Mouse (Mus musculus): ENCODE results near the gene Ubl7.

The Ubl7 gene

GRCm38 (mm10) chr9:57947381-57948030 lies 36.7 kb downstream of the Ubl7 start:
- in situ Hi-C loops (cut with MboI, MseI), result no loop called here

GRCm38 (mm10) chr9:57948333-57948931 lies 37.7 kb downstream of the Ubl7 start:
- in situ Hi-C loops (cut with MboI, MseI), result no loop called here

DNA sequence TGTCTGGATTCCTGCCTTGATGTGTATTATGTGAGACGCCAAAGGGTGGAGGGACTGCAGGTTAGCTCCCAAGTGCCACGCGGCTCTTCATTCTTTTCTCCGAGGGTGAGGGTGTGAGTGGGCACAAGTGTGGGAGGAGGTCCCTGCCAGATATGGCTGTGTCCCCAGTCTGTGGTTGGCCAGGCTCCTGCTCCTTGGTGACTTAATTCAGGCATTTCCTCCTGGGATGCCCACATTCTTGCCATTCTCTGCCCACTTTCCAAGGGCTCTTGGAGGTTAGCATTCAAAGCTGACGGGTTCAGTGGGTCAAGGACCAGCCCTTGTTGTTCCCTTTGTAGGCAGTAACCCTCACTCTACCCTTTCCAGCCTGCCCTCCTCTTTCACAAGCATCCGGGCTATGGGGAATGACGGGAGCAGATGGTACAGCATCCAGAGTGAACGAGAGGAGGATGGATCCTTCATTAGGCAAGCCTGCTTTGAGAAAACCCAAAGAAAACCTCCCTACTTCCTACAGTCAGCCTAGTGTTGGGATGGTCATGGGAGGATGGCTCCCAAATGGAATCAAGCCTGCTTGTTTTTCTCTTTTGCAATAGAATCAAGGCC lies 38.4 kb downstream of the Ubl7 start:
- in situ Hi-C loops (cut with MboI, MseI), result no loop called here

GRCm38 (mm10) chr9:57949879-57950278 lies 39.1 kb downstream of the Ubl7 start:
- in situ Hi-C loops (cut with MboI, MseI), result no loop called here

GRCm38 (mm10) chr9:57950519-57950918 lies 39.7 kb downstream of the Ubl7 start:
- in situ Hi-C loops (cut with MboI, MseI), result no loop called here

DNA sequence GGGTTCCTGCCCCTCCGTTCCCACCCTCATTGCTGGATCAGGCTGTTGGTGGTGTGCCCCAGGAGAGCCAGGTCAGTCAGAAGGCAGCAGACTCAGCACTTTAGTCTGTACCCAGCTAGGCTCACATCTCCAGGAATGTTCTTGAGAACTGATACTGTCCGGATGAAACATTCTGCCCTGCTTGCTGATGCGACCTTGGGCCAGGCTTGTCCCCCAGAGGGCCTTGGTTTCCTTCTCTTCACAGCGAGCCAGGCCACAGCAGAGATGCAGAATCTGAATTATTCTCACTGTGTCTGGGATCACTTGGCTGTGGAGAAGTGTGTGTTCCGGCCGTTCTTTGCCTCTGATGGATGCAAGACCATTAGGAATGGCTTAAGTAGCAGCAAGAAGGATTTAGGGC lies 41.2 kb downstream of the Ubl7 start:
- in situ Hi-C loops (cut with MboI, MseI), result no loop called here

- in situ Hi-C loops (cut with MboI, MseI), result no loop called here
These were observed 44.4 kb downstream of the Ubl7 start for GRCm38 (mm10) chr9:57954962-57955744.

GRCm38 (mm10) chr9:57955764-57956163 lies 45.0 kb downstream of the Ubl7 start:
- in situ Hi-C loops (cut with MboI, MseI), result no loop called here

DNA sequence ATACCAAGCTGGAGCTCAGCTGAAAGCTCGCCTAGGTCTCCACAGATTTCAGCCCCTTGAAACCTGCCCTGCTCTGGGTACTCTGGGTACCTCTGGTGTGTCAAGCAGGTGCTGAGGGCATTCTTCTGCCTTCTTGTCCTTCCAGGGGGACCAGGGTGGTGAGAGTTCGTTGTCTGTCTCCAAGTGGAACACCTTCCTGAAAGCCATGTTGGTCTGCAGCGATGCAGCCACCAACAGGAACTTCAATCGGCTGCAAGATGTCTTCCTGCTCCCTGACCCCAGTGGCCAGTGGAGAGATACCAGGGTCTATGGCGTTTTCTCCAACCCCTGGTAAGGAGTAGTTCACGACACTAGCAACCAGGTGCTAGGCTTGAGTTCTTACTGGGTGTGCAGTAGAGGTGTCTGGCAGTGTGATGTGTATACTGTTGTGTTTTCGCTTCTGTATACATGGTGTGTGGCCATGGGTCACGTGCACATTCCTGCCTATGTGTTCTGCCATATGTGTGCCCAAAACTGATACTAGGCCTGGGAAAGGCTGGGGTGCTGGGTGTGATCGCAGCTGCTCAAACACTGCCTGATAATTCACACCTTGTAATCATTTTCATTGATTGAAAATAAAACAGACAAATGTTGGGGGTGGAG lies 45.5 kb downstream of the Ubl7 start:
- in situ Hi-C loops (cut with MboI, MseI), result no loop called here

GRCm38 (mm10) chr9:57956838-57957236 lies 46.1 kb downstream of the Ubl7 start:
- in situ Hi-C loops (cut with MboI, MseI), result no loop called here

GRCm38 (mm10) chr9:57958615-57959014 lies 47.8 kb downstream of the Ubl7 start:
- in situ Hi-C loops (cut with MboI, MseI), result no loop called here

- in situ Hi-C loops (cut with MboI, MseI), result no loop called here
These were observed 48.6 kb downstream of the Ubl7 start for GRCm38 (mm10) chr9:57959399-57959798.

GRCm38 (mm10) chr9:57959886-57960866 lies 49.4 kb downstream of the Ubl7 start:
- in situ Hi-C loops (cut with MboI, MseI), result loop anchor here in 1 of 2 experiments (10.0 kb wide), 1 partner anchor 1695 kb away; the partner anchor contains the start of gene Pkm

DNA sequence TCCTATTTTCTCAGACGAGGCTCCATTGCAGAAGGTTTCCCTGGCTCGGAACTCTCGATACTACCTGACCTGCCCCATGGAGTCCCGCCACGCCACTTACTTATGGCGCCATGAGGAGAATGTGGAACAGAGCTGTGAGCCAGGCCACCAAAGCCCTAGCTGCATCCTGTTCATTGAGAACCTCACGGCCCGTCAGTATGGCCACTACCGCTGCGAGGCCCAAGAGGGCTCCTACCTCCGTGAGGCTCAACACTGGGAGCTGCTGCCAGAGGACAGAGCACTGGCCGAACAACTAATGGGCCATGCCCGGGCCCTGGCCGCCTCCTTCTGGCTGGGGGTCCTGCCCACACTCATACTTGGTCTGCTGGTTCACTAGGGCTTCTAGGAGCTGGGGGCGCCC lies 50.4 kb downstream of the Ubl7 start:
- in situ Hi-C loops (cut with MboI, MseI), result loop anchor here in 1 of 2 experiments (10.0 kb wide), 1 partner anchor 1694 kb away; the partner anchor contains the start of gene Pkm

DNA sequence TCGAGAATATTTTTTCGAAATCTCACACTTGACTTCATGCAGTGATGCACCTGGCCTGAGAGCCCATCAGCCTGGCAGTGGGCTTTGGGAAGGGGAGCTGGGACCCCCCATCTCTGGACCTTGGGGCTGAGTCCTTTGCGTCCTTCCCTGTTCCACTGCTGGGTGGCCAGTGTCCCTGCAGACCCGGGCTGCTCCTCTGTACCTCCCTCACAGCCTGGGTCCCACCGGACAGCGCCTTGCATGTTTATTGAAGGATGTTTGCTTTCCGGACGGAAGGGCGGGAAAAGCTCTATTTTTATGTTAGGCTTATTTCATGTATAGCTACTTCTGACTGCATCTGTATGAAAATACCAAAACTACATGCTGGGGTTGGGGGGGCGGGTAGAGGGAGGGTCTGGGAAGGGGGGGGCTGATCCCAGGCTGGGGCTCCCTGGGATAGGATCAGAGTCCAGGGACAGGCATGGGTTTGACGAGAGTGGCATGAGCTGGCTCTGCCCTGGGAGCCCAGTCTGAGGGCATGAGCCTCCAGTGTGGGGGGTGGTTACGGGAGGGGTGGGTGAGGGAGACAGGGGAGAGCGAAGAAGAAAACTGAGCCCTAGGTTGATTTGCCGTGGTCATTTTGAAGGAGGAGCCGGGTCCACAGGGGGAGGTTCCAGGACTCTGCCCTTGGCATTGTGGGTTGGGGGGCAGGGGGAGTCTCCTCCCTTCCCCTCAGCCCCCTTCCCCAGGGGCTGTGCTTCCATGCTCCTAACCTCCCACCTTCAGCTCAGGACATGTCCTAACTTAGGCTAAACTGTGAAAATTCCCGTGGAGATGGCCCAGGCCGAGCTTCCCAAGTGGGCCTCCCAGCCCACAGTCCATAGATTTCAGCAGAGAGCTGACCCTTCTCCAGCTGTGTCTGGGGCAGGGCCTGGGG lies 51.3 kb downstream of the Ubl7 start:
- in situ Hi-C loops (cut with MboI, MseI), result loop anchor here in 1 of 2 experiments (10.0 kb wide), 1 partner anchor 1693 kb away; the partner anchor contains the start of gene Pkm

DNA sequence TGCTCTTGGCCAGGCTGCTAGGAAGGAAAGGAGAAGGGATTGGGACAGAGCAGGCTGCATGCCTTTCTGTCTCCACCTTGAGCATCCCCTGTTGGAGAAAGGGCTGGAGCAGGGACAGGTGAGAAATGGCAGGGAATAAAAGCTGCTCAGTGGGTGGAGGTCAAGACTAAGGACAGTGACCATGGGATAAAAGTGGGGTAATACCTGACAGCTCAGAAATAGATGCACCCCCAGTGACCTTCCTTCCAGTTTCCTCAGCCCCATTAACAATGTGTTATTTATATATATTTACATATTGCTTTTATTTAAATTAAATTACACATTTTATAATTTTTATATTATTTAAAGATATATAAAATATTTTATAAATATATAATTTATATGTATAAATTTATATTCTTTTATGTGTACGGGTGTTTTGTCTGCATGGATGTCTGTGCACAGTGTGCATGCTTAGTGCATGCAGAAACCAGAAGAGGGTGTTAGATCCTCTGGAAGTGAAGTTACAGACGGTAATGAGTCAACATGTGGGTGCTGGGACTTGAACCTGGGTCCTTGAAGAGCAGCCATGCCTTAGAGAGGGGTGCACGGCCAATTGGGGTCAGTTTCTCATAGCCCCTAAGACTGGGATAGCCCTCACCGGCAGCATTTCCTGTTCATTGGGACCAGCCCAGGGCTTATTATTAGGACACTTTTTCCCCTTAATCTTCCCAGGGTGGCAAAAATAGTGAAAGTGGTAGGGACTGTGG lies 52.6 kb downstream of the Ubl7 start:
- in situ Hi-C loops (cut with MboI, MseI), result loop anchor here in 1 of 2 experiments (10.0 kb wide), 1 partner anchor 1691 kb away; the partner anchor contains the start of gene Pkm

DNA sequence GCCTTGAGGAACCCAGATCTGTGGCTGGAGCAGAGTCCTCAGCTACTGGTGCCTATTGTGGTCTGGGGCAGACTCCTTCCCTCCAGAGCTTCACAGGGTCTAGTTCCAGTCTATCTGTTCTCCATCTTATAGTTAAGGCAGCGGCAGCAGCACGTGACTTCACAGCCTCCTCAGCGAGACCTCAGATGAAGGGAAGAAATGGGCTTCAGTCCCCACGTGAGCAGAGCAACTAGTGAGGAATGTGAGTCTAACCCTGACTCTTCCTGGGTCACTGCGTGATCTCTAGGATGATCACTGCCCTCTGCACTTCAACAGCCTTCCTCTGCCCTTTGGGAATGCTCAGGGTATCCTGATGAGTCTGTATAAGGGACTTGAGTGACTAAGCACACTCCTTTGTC lies 53.2 kb downstream of the Ubl7 start:
- in situ Hi-C loops (cut with MboI, MseI), result loop anchor here in 1 of 2 experiments (10.0 kb wide), 1 partner anchor 1691 kb away; the partner anchor contains the start of gene Pkm
